Mouse (Mus musculus): ENCODE results near the gene Rabac1. TPM values are rescaled to one million over a fixed set of nuclear protein-coding genes. Genes with fewer than 3 reads are reported as not detected.

The Rabac1 gene
- polyA plus RNA-seq, 1 experiment from 2014 or later, result 57.8 TPM

GRCm38 (mm10) chr7:24971261-24971971 lies 1.1 kb downstream of the Rabac1 start:
- Histone ChIP-seq H3K9me3 (replicated peaks) (no peaks in the 10 kb centered on the region), H3K27me3 (ENCODE audit: low read depth, poor library complexity, severe bottlenecking) (no peaks in the 10 kb centered on the region), H3K4me3 (peak overlapping the region; percentile 81), H3K4me1 (peaks cover 13% of the 10 kb centered on the region), H3K27ac (peak overlapping the region; percentile 83; the same call in 1 of the 2 replicates), H3K36me3 (peaks cover 4% of the 10 kb centered on the region; the same call in 1 of the 2 replicates)
- peak; percentile 68 for DNase-seq (ENCODE audit: low spot score)
- 9% methylated on average over 19 of the region's 19 CpGs for whole genome bisulfite sequencing

GRCm38 (mm10) chr7:24970341-24970740 lies 2.2 kb downstream of the Rabac1 start:
- H3K9me3 ChIP-seq (replicated peaks), result no peaks in the 10 kb centered on the region
- no peak for DNase-seq (ENCODE audit: low spot score)
- H3K36me3 ChIP-seq, result peaks cover 4% of the 10 kb centered on the region; the same call in 1 of the 2 replicates
- H3K27ac ChIP-seq, result no peak overlapping the region
- no peaks in the 10 kb centered on the region for H3K27me3 ChIP-seq (ENCODE audit: low read depth, poor library complexity, severe bottlenecking)
- no peak overlapping the region for H3K4me3 ChIP-seq
- 96% methylated on average over 3 of the region's 3 CpGs for WGBS
- peaks cover 15% of the 10 kb centered on the region for H3K4me1 ChIP-seq

GRCm38 (mm10) chr7:24969805-24970204 lies 2.7 kb downstream of the Rabac1 start:
- Histone ChIP-seq H3K4me1 (peaks cover 20% of the 10 kb centered on the region), H3K27ac (no peak overlapping the region), H3K36me3 (peaks cover 4% of the 10 kb centered on the region; the same call in 1 of the 2 replicates), H3K9me3 (replicated peaks) (no peaks in the 10 kb centered on the region), H3K4me3 (no peak overlapping the region), H3K27me3 (ENCODE audit: low read depth, poor library complexity, severe bottlenecking) (no peaks in the 10 kb centered on the region)
- no peak for DNase-seq (ENCODE audit: low spot score)
- 75% methylated on average over 12 of the region's 12 CpGs for WGBS

GRCm38 (mm10) chr7:24968463-24968862 lies 4.1 kb downstream of the Rabac1 start:
- DNase-seq (ENCODE audit: low spot score), result no peak
- WGBS, result 70% methylated on average over 6 of the region's 6 CpGs
- H3K27me3 ChIP-seq (ENCODE audit: low read depth, poor library complexity, severe bottlenecking), result no peaks in the 10 kb centered on the region

GRCm38 (mm10) chr7:24967966-24968365 lies 4.6 kb downstream of the Rabac1 start:
- DNase-seq (ENCODE audit: low spot score), result no peak
- H3K27me3 ChIP-seq (ENCODE audit: low read depth, poor library complexity, severe bottlenecking), result no peaks in the 10 kb centered on the region
- H3K27ac ChIP-seq, result no peak overlapping the region
- WGBS, result 89% methylated on average over 8 of the region's 8 CpGs
- H3K9me3 ChIP-seq (replicated peaks), result no peaks in the 10 kb centered on the region
- H3K4me3 ChIP-seq, result no peak overlapping the region
- H3K36me3 ChIP-seq, result peaks cover 4% of the 10 kb centered on the region; the same call in 1 of the 2 replicates
- H3K4me1 ChIP-seq, result peaks cover 24% of the 10 kb centered on the region

More at GRCm38 (mm10) chr7:24968463-24968862, 4.1 kb downstream of the Rabac1 start:
- Histone ChIP-seq H3K4me3 (no peak overlapping the region), H3K27ac (no peak overlapping the region), H3K36me3 (peaks cover 4% of the 10 kb centered on the region; the same call in 1 of the 2 replicates), H3K9me3 (replicated peaks) (no peaks in the 10 kb centered on the region), H3K4me1 (peaks cover 24% of the 10 kb centered on the region)

- Histone ChIP-seq H3K9me3 (replicated peaks) (no peaks in the 10 kb centered on the region), H3K4me1 (peaks cover 11% of the 10 kb centered on the region), H3K36me3 (peaks cover 4% of the 10 kb centered on the region; the same call in 1 of the 2 replicates), H3K27me3 (ENCODE audit: low read depth, poor library complexity, severe bottlenecking) (no peaks in the 10 kb centered on the region), H3K4me3 (no peak overlapping the region; the same call in 1 of the 2 replicates), H3K27ac (no peak overlapping the region)
- 10% methylated on average over 5 of the region's 5 CpGs for WGBS
- peak; percentile 88 for DNase-seq (ENCODE audit: low spot score)
These were observed 7.5 kb downstream of the Rabac1 start for GRCm38 (mm10) chr7:24964897-24965535.

GRCm38 (mm10) chr7:24964288-24964687 lies 8.3 kb downstream of the Rabac1 start:
- Histone ChIP-seq H3K27ac (no peak overlapping the region), H3K9me3 (replicated peaks) (no peaks in the 10 kb centered on the region), H3K27me3 (ENCODE audit: low read depth, poor library complexity, severe bottlenecking) (no peaks in the 10 kb centered on the region), H3K4me3 (no peak overlapping the region), H3K36me3 (no peaks in the 10 kb centered on the region), H3K4me1 (peaks cover 11% of the 10 kb centered on the region)
- no peak for DNase-seq (ENCODE audit: low spot score)
- 74% methylated on average over 2 of the region's 2 CpGs for WGBS

GRCm38 (mm10) chr7:24955226-24955625 lies 17.3 kb downstream of the Rabac1 start:
- DNase-seq (ENCODE audit: low spot score), result no peak
- Histone ChIP-seq H3K27ac (no peak overlapping the region), H3K4me1 (peaks cover 22% of the 10 kb centered on the region), H3K27me3 (ENCODE audit: low read depth, poor library complexity, severe bottlenecking) (peaks cover 74% of the 10 kb centered on the region), H3K4me3 (peak overlapping the region; percentile 54), H3K9me3 (replicated peaks) (no peaks in the 10 kb centered on the region), H3K36me3 (no peaks in the 10 kb centered on the region)
- 4% methylated on average over 17 of the region's 33 CpGs for WGBS

- peak overlapping the region; percentile 80 for H3K27ac ChIP-seq
- no peaks in the 10 kb centered on the region for H3K36me3 ChIP-seq
- peaks cover 26% of the 10 kb centered on the region for H3K4me1 ChIP-seq
- WGBS, result 3% methylated on average over 18 of the region's 30 CpGs
- DNase-seq (ENCODE audit: low spot score), result peak; percentile 54
- H3K9me3 ChIP-seq (replicated peaks), result no peaks in the 10 kb centered on the region
- H3K4me3 ChIP-seq, result peak overlapping the region; percentile 54
- peaks cover 82% of the 10 kb centered on the region for H3K27me3 ChIP-seq (ENCODE audit: low read depth, poor library complexity, severe bottlenecking)
These were observed 18.1 kb downstream of the Rabac1 start for GRCm38 (mm10) chr7:24954450-24954849.

GRCm38 (mm10) chr7:24953966-24954365 lies 18.6 kb downstream of the Rabac1 start:
- peak overlapping the region; percentile 54 for H3K4me3 ChIP-seq
- peaks cover 26% of the 10 kb centered on the region for H3K4me1 ChIP-seq
- peak; percentile 64 for DNase-seq (ENCODE audit: low spot score)
- peaks cover 87% of the 10 kb centered on the region for H3K27me3 ChIP-seq (ENCODE audit: low read depth, poor library complexity, severe bottlenecking)
- no peaks in the 10 kb centered on the region for H3K9me3 ChIP-seq (replicated peaks)
- H3K27ac ChIP-seq, result peak overlapping the region; percentile 80
- no peaks in the 10 kb centered on the region for H3K36me3 ChIP-seq
- 2% methylated on average over 24 of the region's 24 CpGs for WGBS

- peak; percentile 88 for DNase-seq (ENCODE audit: low spot score)
- Histone ChIP-seq H3K9me3 (replicated peaks) (no peaks in the 10 kb centered on the region), H3K36me3 (no peaks in the 10 kb centered on the region), H3K4me3 (no peak overlapping the region), H3K27ac (no peak overlapping the region), H3K4me1 (peaks cover 21% of the 10 kb centered on the region), H3K27me3 (ENCODE audit: low read depth, poor library complexity, severe bottlenecking) (peaks cover 100% of the 10 kb centered on the region)
- WGBS, result under 1% methylated on average over 8 of the region's 8 CpGs
These were observed 22.5 kb downstream of the Rabac1 start for GRCm38 (mm10) chr7:24949958-24950623.

- H3K4me1 ChIP-seq, result peaks cover 19% of the 10 kb centered on the region
- H3K9me3 ChIP-seq (replicated peaks), result no peaks in the 10 kb centered on the region
- no peak overlapping the region for H3K4me3 ChIP-seq
- DNase-seq (ENCODE audit: low spot score), result no peak
- whole genome bisulfite sequencing, result 3% methylated on average over 29 of the region's 29 CpGs
- no peak overlapping the region for H3K27ac ChIP-seq
- peaks cover 100% of the 10 kb centered on the region for H3K27me3 ChIP-seq (ENCODE audit: low read depth, poor library complexity, severe bottlenecking)
- H3K36me3 ChIP-seq, result no peaks in the 10 kb centered on the region
These were observed 23.8 kb downstream of the Rabac1 start for GRCm38 (mm10) chr7:24948774-24949173.

Measured in limb, embryonic 10.5 days (tissue).